Mouse (Mus musculus) stomach, postnatal 0 days (tissue): ENCODE results near the gene Opcml. TPM values are rescaled to one million over a fixed set of nuclear protein-coding genes. Genes with fewer than 3 reads are reported as not detected.
A peak's percentile ranks its signal among the peaks of the same experiment; 100 is the strongest.

Source experiments
- ATAC-seq: fragments of 200-750 bp; cut with Nextera tagmentation; 2 replicates; pipeline ENCODE4 v1.8.0; 2017; ENCODE audit not compliant: low FRiP score, low TSS enrichment
- DNase-seq: peaks from one replicate; pipeline ENCODE4 v3.0.0-alpha.2; 2016; ENCODE audit warnings: low spot score
- H3K27ac ChIP-seq: fragments of 300-500 bp; sonication (generic); replicated peaks from 2 replicates; pipeline ENCODE4 v1.5.1; 2014; ENCODE audit warnings: mild to moderate bottlenecking, control low read depth
- H3K27me3 ChIP-seq: fragments of 300-500 bp; sonication (generic); 2 replicates; pipeline ENCODE4 v1.6.1; 2014; ENCODE audit warnings: low read length; ENCODE audit not compliant: control insufficient read depth, insufficient read depth
- H3K36me3 ChIP-seq: fragments of 300-500 bp; sonication (generic); 2 replicates; pipeline ENCODE4 v1.6.1; 2014; ENCODE audit warnings: low read length, mixed read lengths; ENCODE audit not compliant: control insufficient read depth, insufficient read depth
- H3K4me1 ChIP-seq: fragments of 300-500 bp; sonication (generic); replicated peaks from 2 replicates; pipeline ENCODE4 v1.6.1; 2014; ENCODE audit warnings: antibody characterized with exemption; ENCODE audit not compliant: control insufficient read depth, insufficient read depth
- H3K4me2 ChIP-seq: fragments of 300-500 bp; sonication (generic); replicated peaks from 2 replicates; pipeline ENCODE4 v1.6.1; 2014; ENCODE audit warnings: low read depth, mild to moderate bottlenecking, control low read depth, moderate library complexity
- H3K4me3 ChIP-seq: fragments of 300-500 bp; sonication (generic); 2 replicates; pipeline ENCODE4 v1.5.1; 2014; ENCODE audit warnings: low read depth, low read length, control low read depth
- H3K9ac ChIP-seq: fragments of 300-500 bp; sonication (generic); 2 replicates; pipeline ENCODE4 v1.6.1; 2014; ENCODE audit warnings: mild to moderate bottlenecking, low read length, control low read depth, mixed read lengths
- H3K9me3 ChIP-seq: fragments of 300-500 bp; sonication (generic); 2 replicates; pipeline ENCODE4 v1.6.1; 2016; ENCODE audit warnings: low read length; ENCODE audit not compliant: control insufficient read depth
- CTCF ChIP-seq: IDR thresholded peaks from 2 replicates; pipeline ENCODE4 v1.5.1; 2016; ENCODE audit warnings: antibody characterized with exemption, low read depth, mild to moderate bottlenecking, moderate library complexity
- EP300 ChIP-seq: optimal IDR thresholded peaks from 2 replicates; pipeline ENCODE3; 2016; ENCODE audit warnings: antibody characterized with exemption
- WGBS: fragments of 180-500 bp; shearing (Covaris S2); extraction: QIAGEN DNeasy Blood & Tissue Kit; methylation state at CpG from one replicate; pipeline ENCODE4 v1.1.7; 2014; 5-methylcytosine and 5-hydroxymethylcytosine counted together
- polyA plus RNA-seq: library from polyadenylated mRNA; unstranded; fragments of >200 nt; fragmentation: Nextera tagmentation; extraction: Ambion mirVana; gene quantifications from 2 replicates; pipeline ENCODE4 v1.2.1, GENCODE M21; 2015

The Opcml gene
- polyA plus RNA-seq, 1 experiment from 2014 or later: 1.1 TPM

DNA sequence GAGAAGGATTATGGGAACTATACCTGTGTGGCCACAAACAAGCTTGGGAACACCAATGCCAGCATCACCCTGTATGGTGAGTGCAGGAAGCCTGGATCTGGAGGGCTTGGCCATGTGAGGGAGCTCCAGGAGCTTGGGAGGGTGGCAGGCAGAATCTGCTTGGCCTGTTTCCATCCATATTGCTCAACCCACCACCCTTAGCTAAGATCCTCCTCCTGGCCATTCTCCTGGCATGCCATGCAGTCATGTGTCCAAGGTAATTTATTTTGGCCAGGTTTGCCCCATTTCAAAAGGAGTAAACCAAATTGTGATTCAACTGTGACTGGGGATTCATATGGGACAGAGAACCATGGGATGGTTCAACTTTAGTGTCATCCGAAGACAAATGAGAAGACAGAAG lies 1112.7 kb downstream of the Opcml start:
- H3K4me2 ChIP-seq: no peak overlapping the region
- TF ChIP-seq CTCF (no peak), EP300 (no peak)
- no peak overlapping the region for H3K27ac ChIP-seq
- no peaks in the 10 kb centered on the region for H3K27me3 ChIP-seq
- no peaks in the 10 kb centered on the region for H3K36me3 ChIP-seq
- no peaks in the 10 kb centered on the region for H3K9me3 ChIP-seq
- H3K4me1 ChIP-seq: no peaks in the 10 kb centered on the region
- no peak for DNase-seq
- H3K9ac ChIP-seq: no peak overlapping the region
- no peak overlapping the region for H3K4me3 ChIP-seq
- ATAC-seq: no peak
- 81% methylated on average over 1 of the region's 1 CpGs for WGBS

DNA sequence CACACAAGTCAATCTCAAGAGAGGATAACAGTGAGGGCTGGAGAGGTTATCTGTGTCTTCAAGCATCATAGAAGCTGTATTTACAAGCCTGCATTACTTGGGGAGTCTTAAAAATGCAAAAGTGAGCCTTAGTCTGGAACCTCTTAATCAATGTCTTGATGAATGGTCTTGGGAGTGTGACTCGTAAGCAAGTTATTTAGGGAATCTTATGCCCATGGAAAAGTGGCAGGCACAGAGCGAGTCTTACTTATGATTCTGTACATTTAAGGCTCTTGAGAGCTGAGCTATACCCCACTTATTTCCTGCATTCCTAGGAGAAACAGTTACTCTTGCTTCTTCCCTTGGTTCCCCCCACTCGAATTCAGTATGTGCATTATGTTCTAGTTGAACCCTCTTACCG lies 1119.2 kb downstream of the Opcml start:
- H3K4me2 ChIP-seq: no peak overlapping the region
- ATAC-seq (no peak), DNase-seq (no peak)
- H3K27ac ChIP-seq: no peak overlapping the region
- H3K36me3 ChIP-seq: no peaks in the 10 kb centered on the region
- H3K9ac ChIP-seq: no peak overlapping the region
- WGBS: 69% methylated on average over 4 of the region's 4 CpGs
- H3K27me3 ChIP-seq: no peaks in the 10 kb centered on the region
- H3K4me3 ChIP-seq: no peak overlapping the region
- no peak for TF ChIP-seq CTCF
- no peak for TF ChIP-seq EP300
- H3K4me1 ChIP-seq: no peaks in the 10 kb centered on the region
- H3K9me3 ChIP-seq: no peaks in the 10 kb centered on the region

- H3K27ac ChIP-seq: no peak overlapping the region
- no peak for TF ChIP-seq CTCF
- no peak for TF ChIP-seq EP300
- H3K9me3 ChIP-seq: no peaks in the 10 kb centered on the region
- no peak overlapping the region for H3K9ac ChIP-seq
- H3K36me3 ChIP-seq: no peaks in the 10 kb centered on the region
- no peak for ATAC-seq
- H3K4me2 ChIP-seq: no peak overlapping the region
- H3K4me3 ChIP-seq: no peak overlapping the region
- no peaks in the 10 kb centered on the region for H3K27me3 ChIP-seq
- H3K4me1 ChIP-seq: no peaks in the 10 kb centered on the region
- 49% methylated on average over 13 of the region's 13 CpGs for WGBS
- no peak for DNase-seq
Measured at GRCm38 (mm10) chr9:28911571-28912185, 1121.1 kb downstream of the Opcml start.

- no peaks in the 10 kb centered on the region for H3K36me3 ChIP-seq
- no peak for ATAC-seq
Measured at GRCm38 (mm10) chr9:28932069-28932468, 1141.5 kb downstream of the Opcml start.

DNA sequence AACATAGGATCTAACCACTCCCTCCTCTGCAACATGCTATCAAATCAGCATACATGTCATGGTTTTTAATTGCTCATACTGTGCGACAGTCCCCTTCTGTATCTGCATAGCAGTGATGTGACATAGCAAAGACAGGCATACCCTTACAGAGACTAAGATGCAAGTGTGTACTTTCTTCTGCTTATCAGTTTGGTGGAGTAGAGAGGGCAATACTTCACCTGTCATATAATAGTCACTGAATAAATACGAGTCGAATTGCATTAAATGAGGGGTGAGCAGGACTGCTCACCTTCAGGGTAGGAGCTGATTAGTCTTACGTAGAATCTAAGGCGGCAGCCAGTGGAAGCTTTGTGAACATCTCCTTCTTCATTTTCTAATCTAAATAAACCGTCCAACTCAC lies 1146.6 kb downstream of the Opcml start:
- no peak for DNase-seq
- no peaks in the 10 kb centered on the region for H3K27me3 ChIP-seq
- 34% methylated on average over 6 of the region's 6 CpGs for WGBS
- H3K27ac ChIP-seq: no peak overlapping the region
- H3K9ac ChIP-seq: no peak overlapping the region
- no peaks in the 10 kb centered on the region for H3K36me3 ChIP-seq
- H3K4me1 ChIP-seq: no peaks in the 10 kb centered on the region
- no peaks in the 10 kb centered on the region for H3K9me3 ChIP-seq
- H3K4me2 ChIP-seq: no peak overlapping the region
- TF ChIP-seq EP300: no peak
- ATAC-seq: no peak
- H3K4me3 ChIP-seq: no peak overlapping the region

More at GRCm38 (mm10) chr9:28932069-28932468, 1141.5 kb downstream of the Opcml start:
- 67% methylated on average over 2 of the region's 2 CpGs for WGBS
- no peak for TF ChIP-seq CTCF
- TF ChIP-seq EP300: no peak
- Histone ChIP-seq H3K9me3 (no peaks in the 10 kb centered on the region), H3K4me3 (no peak overlapping the region), H3K27me3 (no peaks in the 10 kb centered on the region), H3K4me1 (no peaks in the 10 kb centered on the region), H3K27ac (no peak overlapping the region), H3K4me2 (no peak overlapping the region), H3K9ac (no peak overlapping the region)
- DNase-seq: no peak

GRCm38 (mm10) chr9:28937980-28938379 lies 1147.4 kb downstream of the Opcml start:
- TF ChIP-seq CTCF (peak; percentile 21; the same call in 1 of the 2 replicates), EP300 (no peak)
- Histone ChIP-seq H3K36me3 (no peaks in the 10 kb centered on the region), H3K4me1 (no peaks in the 10 kb centered on the region), H3K4me3 (no peak overlapping the region), H3K4me2 (no peak overlapping the region), H3K27ac (no peak overlapping the region), H3K27me3 (no peaks in the 10 kb centered on the region), H3K9ac (no peak overlapping the region), H3K9me3 (no peaks in the 10 kb centered on the region)
- ATAC-seq (no peak), DNase-seq (no peak)
- 59% methylated on average over 2 of the region's 2 CpGs for WGBS
